Mouse (Mus musculus) retina, embryonic 14.5 days (tissue): ENCODE data around the gene U2af2.

Source experiments
- DNase-seq: peaks from one replicate; pipeline ENCODE4 v3.0.0-alpha.2; 2015; ENCODE audit warnings: low spot score

U2af2 gene

DNA sequence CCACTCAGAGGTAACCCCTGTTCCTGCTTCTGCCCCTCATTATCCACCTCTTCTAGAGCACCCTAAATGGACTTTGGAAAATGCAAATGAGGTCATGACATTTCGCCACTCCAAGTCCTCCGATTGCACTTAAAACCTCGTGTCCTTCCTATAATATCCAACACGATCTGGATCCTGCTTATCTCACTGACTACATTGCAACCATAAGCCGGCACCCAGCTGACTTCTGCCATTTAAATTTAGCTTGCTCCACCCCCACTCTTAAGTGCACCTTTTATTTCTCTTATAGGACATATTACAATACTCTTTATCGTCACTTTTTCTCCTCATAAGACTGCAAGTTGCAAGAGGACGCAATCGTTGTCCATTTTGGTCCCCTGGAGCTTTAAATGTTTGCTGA lies 24.5 kb upstream of the U2af2 start:
- DNase-seq = no peak

DNA sequence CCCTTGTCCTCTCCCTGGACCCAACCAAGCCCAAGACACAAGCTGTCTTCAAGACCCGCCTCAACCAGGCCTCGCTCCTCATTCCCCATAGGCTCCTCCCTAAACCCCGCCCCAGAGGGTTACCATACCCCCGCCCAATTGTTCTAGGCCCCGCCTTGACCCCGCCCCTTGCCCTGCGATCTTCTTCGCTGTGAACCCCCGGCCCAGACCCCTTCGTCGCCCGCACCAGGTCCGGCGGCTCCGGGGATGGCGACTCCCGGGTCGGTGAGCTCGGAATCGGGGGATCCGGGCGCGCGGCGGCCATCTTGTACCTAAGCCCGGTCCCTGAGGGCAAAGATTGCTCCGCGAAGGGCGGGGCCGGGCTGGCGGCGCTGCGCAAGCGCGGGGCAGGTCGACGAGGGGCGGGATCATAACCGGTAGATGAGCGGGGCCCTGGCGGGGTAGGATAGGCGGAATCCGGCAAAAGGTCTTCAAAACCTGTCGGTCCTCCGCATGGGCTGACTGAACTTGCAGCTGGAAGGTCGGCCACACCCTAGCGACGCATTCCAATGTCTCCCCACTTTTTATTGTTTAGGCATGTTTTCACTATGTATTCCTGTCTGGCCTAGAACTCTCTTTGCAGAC lies 23.7 kb upstream of the U2af2 start, which contains the start of gene Zfp784:
TSS of gene Zfp784 (minus strand) at position 338 of the 624 bp plus-strand sequence.
- DNase-seq = peak; percentile 91

DNA sequence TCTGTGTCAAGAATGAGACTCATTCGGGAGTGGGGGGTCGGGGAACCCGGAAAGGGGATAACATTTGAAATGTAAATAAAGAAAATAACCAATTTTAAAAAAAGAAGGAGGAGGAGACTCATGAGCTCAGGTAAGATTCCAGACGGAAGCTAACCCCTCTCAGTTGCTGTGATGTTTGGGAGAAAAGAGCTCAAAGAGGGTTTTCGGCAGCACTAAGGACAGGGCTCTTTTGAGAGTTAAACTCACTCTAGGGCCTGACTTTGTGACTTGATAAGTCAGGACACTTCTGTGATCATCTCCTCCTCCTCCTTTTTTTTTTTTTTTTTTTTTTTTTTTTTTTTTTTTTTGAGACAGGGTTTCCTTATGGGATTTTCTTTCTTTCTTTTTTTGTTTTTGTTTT lies 23.0 kb upstream of the U2af2 start:
- DNase-seq = no peak

DNA sequence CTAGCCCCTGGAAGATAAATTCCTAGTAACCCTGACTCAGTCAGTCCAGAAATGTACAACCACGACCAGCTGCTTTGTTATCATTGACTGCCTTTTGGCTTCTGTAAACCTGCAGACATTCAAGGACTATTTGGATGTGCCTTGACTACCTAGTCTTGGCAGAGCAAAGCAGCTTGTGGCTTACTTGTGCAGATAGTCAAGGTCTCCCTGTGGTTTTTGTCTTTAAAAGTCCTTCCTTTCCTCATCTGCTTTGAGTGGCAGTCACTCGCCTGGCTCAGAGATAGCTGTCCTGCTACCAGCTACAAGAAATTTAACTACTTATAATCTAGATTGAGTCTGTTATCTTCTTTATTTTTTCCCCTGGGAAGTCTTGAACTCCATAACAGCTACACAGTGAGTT lies 17.0 kb upstream of the U2af2 start:
- no peak for DNase-seq

DNA sequence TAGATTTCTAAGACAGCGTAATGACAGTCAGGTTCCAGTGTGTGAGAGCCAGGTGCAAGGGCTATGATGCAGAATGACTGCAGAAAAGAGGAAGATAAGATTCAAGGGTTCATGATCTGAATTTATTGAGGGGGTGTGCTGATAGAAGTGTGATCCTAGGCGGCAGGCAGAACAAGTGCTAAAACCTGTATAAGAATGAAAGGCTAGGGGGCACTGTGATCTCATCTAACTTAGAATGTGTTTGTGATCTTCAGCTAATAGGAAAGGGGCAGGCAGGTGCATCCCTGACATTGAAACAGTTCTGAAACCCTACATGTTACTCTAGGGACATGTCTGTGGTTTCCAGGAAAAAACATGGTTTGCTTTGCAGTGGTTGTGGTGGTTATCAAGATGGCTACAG lies 15.8 kb upstream of the U2af2 start:
- DNase-seq = no peak

DNA sequence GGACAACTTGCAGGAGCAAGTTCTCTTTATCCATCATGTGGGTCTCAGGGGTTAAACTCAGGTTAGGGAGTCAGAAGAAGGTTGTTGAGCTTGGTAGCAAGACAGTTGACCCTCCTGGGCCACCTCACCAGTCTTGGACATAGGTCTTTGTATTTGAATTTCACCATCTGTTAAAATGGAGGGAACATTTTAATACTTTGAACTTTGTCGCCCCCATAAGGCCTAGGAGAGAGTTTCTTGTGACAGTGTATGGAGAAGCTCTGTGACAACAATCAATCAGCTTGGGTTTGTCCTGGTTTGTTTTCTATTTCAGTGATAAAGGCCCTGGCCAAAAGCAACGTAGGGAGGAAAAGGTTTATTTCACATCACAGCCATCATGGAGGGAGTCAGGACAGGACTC lies 14.6 kb upstream of the U2af2 start:
- peak; percentile 68 for DNase-seq

DNA sequence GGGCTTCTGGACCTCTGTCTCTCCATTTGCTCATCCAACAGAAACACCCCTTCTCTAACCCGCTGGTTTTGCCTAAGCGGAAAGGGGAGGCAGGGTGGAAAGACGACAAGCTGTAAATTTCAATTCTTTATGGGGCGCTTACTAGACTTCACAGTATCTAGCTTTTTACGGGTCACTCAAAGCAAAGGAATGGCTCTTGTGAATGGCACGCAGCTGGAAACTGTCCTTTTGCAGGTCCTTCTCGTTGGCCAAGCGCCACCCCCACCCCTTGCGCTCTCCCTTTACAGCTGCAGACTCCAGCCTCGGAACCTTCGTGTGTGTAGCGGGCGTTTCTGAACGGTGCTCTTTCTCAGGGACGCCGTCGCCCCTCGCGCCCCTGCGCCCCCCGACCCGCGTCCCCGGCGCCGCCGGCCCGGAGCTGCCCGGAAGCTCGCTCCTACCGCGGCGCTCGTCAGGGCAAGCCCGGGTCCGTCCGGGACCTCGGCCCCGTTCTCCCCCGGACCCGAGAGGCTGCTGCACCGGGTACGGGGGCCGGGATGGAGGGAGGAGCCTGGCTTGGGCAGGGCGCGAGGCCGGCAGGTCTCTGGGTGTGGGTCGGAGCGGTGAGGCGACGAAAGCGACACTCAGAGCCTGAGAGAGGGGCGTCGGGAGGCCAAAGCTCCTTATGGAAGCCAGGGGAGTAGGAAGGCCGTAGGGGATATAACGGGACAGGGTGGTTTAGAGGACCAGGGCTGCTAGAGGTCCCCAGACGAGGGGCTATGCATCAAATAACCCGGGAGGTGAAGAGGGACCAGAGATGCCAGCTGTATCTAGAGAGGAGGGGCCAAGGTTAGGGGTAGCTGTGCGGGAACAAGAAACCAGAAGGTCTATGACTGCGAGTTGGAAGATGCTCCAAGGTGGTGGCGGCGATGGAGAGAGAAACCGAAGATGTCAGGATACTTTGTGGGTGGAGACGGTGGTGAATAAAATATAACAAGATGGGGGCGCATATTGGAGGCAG lies 10.4 kb upstream of the U2af2 start, which contains the start of gene Zfp580:
TSS of gene Zfp580 (plus strand) at position 346 of the 1,000 bp plus-strand sequence.
- DNase-seq = peak; percentile 86

DNA sequence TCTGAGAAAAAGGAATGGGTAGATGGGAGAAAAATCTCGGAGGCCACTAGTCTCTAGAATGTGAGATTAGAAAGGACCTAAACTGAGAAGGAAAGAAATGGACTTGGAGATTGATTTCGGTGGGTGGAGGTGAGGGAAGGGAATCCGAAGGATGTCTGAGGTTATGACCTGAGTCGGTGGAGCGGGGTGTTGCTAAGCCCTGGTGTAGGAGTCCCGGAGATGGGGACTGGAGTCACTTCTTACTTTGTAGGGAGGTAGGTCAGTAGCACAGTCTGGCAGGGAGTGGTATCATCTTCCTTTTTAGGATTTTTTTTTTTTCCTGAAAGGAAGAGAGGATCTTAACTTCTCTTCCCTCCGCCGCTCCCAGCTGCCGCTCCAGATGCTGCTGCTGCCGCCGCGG lies 9.5 kb upstream of the U2af2 start:
- peak; percentile 35 for DNase-seq

DNA sequence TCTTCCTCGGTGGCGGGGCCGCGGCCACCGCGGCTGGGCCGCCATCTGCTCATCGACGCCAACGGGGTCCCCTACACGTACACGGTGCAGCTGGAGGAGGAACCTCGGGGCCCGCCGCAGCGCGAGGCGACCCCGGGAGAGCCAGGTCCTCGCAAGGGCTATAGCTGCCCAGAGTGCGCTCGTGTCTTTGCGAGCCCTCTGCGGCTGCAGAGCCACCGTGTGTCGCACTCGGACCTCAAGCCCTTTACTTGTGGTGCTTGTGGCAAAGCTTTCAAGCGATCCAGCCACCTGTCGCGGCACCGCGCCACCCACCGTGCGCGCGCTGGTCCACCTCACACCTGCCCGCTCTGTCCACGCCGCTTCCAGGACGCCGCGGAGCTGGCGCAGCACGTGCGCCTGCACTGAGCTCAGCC lies 9.0 kb upstream of the U2af2 start:
- DNase-seq = no peak

DNA sequence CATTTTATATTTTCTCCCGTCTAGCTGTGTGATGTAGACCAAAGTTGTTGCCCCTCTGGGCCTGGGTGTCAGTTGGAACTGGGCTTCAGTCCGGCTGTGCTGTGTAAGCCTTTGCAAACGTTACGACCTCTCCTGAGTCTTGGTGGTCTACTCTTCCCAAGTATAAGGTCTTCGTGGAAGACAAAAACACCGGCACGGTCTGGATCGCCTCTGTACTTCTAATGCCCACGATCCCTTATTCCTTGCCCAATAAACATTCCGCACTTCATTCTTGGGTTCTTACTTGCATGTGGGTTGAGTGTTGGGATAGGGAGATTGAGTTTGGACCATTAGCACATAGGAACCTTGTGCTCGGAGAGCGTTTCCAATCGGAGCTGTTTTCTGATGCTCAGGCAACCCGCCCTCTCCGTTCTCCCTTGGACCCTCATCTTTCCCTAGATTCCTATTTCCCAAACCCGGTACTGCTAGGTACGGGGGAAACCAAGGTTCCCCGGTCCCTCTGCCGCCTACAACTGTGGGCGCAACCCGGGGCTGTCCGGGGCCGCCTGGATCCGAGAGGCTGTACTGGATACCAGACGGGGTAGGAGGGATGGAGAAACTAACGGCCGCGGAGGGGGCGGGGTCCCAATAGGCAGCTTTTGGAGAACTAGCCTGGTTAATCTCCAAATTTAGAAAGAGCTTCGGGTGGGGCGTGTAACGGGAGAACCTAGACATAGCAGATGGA lies 8.3 kb upstream of the U2af2 start:
- DNase-seq = peak; percentile 36

DNA sequence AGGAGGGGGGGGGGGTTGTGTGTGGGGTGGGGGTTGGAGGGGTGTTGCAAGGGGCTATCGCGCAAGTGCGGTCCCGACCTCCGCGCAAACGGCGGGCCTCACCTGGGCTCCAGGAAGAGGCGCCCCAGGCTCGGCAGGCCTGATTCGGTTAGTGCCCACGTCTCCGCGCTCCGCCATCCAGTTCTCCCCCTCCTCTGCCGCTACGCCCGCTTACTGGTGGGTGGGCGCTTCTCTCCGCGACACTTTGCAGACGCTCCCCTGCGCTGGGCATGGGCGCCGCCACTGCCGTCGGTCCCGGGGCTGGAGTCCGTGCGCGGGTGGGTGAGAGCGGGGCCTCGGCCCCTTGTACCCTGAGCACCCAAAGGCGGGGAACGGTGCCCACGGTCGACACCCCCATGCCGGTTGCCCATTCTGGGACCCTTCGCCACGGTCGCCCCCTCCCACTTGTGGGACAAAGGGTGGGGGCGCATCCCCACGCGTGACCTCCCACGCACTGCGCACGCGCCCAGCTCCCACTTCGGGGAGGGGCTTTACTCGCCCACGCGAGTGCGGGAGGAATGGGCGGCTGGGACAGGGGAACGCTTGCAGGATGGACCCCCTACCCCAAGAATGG lies 5.2 kb upstream of the U2af2 start:
- peak; percentile 30 for DNase-seq

DNA sequence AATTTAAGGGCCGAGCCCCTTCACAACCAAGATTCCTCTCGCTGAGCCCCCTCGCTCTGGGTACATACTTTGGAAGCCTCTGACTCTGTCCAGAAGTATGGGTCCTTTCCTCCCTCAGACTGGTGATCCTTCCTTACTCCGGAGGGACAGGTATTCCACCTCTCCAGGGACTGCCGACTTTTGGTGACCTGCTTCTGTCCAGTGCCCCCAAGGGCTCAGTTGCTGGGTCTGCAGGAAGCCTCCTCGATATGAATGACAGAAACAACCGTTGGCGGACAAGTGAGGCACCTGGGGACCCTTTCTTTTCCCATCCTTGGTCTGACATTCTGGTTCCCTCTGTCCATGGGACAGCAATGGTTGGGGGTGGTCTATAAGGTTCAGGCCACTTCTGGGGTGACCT lies 4.6 kb upstream of the U2af2 start:
- no peak for DNase-seq

DNA sequence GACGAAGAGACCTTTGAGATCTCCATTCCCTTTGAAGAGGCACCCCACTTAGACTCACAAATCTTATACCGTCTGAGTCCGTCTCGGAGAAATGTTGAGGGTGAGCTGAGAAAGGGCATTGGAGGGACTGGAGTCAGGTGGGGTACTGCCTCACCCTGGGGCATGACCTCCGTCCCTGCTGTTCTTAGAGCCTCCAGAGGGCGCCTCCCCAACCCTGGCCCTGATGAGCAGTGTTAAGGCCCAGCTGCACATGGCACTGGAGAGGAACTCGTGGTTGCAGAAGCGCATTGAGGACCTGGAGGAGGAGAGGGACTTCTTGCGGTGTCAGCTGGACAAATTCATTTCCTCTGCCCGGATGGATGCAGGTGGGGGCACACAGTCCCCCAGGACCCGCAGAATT lies 4.1 kb upstream of the U2af2 start:
- no peak for DNase-seq

DNA sequence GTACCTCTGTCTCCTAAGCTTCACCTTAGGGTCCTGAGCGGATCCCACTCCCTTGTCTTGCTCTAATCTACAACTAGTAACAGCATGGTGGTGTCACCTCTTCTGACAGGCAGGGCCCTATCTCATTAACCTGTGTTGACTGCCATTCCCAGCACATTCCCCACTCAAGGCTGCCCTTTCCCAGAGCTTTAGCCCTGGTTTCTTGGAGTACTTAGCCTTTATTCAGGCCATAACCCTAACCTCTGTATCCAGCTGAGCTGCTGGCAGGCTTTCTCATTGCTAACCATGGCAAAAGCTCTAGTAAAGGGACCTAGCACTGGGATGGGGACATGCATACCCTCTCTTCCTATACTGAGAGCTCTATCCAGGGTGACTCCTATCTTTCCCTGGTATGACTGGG lies 3.3 kb upstream of the U2af2 start:
- DNase-seq = no peak

DNA sequence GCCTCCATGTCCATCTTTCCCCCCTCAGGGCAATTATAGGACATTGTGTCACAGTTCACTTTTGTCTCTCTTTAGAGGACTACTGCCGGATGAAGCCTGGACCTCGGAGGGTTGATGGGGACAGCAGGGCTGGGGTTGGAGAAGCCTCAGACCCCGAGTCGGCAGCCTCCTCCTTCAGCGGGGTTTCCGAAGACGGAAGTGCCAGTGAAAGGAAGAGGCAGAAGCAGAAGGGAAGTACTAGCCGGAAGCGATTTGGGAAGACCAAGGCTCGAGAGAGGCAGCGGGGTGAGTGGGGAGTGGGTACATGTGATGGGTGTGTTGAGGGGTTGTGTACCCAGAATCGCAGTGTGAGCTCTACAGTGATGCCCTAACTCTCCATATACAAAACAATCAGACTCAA lies 2.5 kb upstream of the U2af2 start:
- DNase-seq = no peak

DNA sequence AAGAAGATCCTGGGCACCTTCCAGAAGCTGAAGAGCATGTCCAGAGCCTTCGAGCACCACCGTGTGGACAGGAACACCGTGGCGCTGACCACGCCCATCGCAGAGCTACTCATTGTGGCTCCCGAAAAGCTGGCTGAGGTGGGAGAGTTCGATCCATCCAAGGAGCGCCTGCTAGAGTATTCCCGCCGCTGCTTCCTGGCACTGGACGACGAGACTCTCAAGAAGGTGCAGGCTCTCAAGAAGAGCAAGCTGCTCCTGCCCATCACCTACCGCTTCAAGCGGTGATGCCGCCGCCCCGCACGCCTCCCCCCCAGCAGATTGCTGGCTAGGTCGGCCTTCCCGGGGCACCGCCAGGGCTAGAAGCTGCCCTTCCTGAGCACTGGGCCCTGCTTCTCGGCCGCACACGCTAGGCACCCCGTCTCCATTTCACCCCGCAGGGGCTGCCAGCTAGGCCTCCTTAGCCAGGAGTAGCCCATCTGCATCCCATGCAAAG lies 1.7 kb upstream of the U2af2 start:
- DNase-seq = peak; percentile 87

DNA sequence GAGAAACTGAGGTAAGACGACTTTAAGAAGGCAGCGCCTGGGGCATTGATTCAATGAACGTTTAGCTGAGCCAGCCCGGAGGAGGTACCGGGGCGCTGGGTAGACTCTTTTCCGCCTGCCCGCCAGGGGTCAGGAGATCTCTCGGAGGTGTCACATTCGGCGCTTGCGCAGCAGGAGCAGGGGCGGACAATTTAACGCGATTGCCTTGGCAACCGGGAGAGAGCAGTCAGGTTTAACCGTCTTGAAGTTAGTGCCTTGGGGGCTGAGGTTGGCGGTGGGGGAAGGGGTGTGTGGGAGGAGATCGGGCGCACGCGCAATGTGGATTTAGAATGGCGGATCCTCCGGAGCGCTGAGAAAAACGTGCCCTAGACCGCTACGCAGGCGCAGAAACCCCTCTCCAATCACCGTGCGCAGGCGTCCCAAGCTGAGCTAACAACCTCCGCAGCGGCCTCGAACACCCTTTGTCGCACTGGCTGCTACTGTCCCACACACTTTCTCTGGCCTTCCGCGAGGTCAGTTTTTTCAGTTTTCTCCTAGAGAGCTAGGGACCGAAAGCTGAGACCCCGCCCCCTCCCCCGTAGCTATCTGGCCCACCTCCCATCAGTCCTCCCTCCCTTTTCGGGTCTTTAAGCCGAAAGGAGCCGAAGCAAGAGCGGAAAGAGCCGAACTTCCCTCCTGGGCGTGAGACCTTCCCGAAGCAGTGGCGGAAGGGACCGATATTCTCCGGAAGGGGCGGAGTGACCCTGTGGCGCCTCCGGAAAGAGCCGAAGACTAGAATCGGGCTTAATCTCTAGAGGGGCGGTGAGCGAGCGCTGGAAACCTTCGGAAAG lies 784 bp upstream of the U2af2 start:
- peak; percentile 99 for DNase-seq

DNA sequence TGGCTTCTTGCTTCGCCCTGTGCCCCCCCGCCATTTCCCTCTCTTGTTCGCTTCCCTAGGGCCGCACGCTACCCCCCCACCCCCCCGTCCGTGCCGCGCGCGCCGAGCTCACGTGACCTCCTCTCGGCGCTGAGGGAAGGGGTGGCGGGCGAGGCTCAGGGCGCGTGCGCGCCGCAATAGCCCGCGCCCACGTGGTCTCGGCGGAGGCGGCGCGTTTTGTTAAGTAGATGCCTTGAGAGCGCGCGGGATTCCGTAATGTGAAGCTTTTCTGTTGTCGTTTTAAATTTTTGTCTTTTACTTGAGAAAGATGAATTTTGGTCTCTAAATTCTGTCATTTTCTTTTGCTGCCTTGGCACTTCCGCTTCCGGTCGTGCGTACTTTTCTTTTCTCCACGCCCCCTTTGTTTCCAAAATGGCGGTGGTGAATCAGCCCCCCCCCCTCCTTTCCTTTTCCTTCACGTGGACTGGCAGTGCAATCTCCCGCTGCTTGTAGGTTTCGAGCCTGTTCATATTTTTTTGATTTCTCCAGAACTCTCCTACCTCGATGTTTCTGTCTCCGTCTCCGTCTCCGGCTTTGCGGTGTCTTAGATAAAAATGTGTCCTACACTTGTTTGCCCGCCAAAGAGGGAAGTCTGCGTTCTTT lies 538 bp downstream of the U2af2 start:
- peak; percentile 84 for DNase-seq

DNA sequence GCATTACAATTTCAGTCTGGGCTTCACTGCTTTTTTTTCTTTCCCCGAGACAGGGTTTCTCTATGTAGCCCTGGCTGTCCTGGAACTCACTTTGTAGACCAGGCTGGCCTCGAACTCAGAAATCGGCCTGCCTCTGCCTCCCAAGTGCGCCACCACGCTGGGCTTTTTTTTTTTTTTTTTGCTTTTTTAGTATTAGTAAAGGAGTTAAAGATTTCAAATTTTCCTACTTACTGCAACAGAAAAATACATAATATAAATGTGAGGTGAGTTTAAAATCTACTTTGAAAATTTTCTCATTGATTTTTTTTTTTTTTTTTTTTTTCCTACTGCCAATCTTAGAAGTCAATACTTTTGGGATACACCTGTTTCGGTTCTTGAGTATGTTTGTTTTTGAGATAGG lies 2.9 kb downstream of the U2af2 start:
- DNase-seq = no peak

DNA sequence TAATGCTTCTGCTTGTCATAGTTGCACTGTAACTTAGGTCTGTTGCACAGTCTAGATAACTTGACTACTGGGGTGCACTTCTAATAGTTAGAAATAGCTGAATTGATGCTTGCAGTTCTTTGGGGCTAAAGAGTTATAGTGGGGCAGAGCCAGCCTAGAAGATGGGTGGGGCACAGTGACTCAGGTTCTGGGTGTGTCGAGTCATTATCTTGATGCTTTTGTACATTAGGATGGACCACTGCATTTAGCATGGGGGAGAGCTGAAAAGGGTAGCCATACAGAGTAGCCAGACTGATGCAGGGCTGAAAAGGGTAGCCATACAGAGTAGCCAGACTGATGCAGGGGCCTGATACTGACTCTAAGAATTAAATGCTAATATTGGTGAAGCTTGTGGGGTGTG lies 11.6 kb downstream of the U2af2 start:
- DNase-seq = no peak

DNA sequence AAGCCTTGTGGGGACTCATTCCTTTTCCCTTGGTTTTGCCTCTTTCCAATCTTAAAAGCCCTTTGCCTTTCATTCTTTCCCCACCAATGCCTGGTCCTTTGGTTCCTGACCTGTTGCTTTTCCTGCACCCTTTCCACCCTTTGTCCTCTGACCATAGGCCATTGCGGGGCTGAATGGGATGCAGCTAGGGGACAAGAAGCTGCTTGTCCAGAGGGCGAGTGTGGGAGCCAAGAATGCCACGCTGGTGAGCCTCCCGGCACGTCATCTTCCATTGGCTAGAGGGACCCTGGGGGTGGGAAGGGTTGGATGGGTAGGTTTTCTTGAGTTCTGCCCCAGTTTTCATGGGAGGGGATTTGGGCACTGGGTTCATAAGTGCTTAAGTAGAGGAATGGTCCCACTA lies 13.0 kb downstream of the U2af2 start:
- DNase-seq = no peak
